In the genomic region with DNA sequence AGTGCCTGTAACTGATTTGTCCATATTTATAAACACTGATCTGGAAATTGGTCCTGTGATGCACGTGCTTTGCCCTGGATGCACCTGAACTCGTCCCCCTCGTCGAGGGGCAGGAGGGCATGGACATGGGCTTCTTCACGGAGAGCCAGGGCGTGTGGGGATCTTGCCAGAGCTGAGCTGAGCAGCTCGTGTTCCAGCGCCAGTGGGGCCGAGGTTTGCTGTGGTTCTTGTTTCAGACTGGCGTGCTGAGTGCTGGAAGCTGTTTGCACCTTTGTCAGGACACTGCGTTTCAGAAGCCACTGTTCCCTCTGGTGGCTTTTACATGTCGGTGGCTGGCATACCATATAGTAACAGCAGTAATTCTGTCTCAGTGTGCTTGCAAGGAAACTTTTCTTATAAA, we compare ENCODE assay signal across 28 mouse cellular contexts.
"Had no signal": no experiment of that assay in that cellular context is flagged by ENCODE, and none has a peak within 500 bp of the region (broad histone marks: within the 10 kb centered on the region; RNA-seq: fewer than 3 reads in every experiment).

No protein-coding gene starts in this region.

- H3K4me2 ChIP-seq: limb, embryonic 12.5 days; limb, embryonic 13.5 days; limb, embryonic 15.5 days; liver, embryonic 11.5 days; liver, embryonic 12.5 days; liver, embryonic 13.5 days; liver, embryonic 15.5 days; lung, embryonic 14.5 days; lung, embryonic 15.5 days; midbrain, embryonic 11.5 days; midbrain, embryonic 12.5 days; midbrain, embryonic 13.5 days; midbrain, embryonic 15.5 days had no signal

- DNase-seq: left cerebral cortex, postnatal 4 days; liver; liver, embryonic 13.5 days; liver, postnatal 0 days; lung, adult 18-20 months; lung, adult 2 months; lung, embryonic 14.5 days; lung, postnatal 10 days; lung, postnatal 14 days; lung, postnatal 36 days; lung, postnatal 4 days; midbrain, embryonic 14.5 days had no signal

- H3K27me3 ChIP-seq: limb, embryonic 12.5 days; limb, embryonic 13.5 days; limb, embryonic 15.5 days; liver, embryonic 12.5 days; liver, embryonic 13.5 days; liver, embryonic 15.5 days; lung, embryonic 15.5 days; megakaryocyte, embryonic 14.5 days; midbrain, embryonic 12.5 days; midbrain, embryonic 13.5 days; midbrain, embryonic 15.5 days had no signal

- H3K4me3 ChIP-seq: limb, embryonic 10.5 days; limb, embryonic 12.5 days; limb, embryonic 13.5 days; limb, embryonic 15.5 days; liver, embryonic 12.5 days; liver, embryonic 13.5 days; liver, embryonic 15.5 days; lung, embryonic 15.5 days; megakaryocyte, embryonic 14.5 days; midbrain, embryonic 10.5 days; midbrain, embryonic 12.5 days; midbrain, embryonic 13.5 days; midbrain, embryonic 15.5 days had no signal

- H3K27ac ChIP-seq: limb, embryonic 10.5 days; limb, embryonic 12.5 days; limb, embryonic 13.5 days; limb, embryonic 15.5 days; liver, embryonic 12.5 days; liver, embryonic 13.5 days; liver, embryonic 14.5 days; liver, embryonic 15.5 days; lung, embryonic 15.5 days; macrophage; midbrain, embryonic 10.5 days; midbrain, embryonic 12.5 days; midbrain, embryonic 13.5 days; midbrain, embryonic 15.5 days had no signal

- H3K4me1 ChIP-seq: limb, embryonic 10.5 days; limb, embryonic 12.5 days; limb, embryonic 13.5 days; limb, embryonic 15.5 days; liver, embryonic 12.5 days; liver, embryonic 13.5 days; liver, embryonic 15.5 days; lung, embryonic 15.5 days; midbrain, embryonic 10.5 days; midbrain, embryonic 12.5 days; midbrain, embryonic 13.5 days; midbrain, embryonic 15.5 days had no signal
